Mouse (Mus musculus): ENCODE results near the gene Washc2.

DNA sequence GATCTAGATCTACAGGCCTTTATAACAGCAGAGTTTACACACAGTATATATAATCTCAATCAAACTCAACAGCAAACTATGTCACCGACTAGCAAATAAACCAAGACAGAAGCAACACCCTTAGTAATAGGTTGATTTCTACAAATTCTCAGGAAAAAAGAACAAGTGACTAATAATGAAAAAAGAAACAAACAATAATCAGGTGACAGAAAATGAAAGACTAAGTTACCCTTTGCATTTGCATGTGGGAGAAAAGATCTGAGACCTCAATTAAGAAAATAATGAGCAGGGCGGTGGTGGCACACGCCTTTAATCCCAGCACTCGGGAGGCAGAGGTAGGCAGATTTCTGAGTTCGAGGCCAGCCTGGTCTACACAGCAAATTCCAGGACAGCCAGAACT, 24.3 kb upstream of the Washc2 start:
- TF ChIP-seq CTCF (IDR thresholded peaks at IDR 0.05; ENCODE audit: low read depth) (no peak), EP300 (optimal IDR thresholded peaks at IDR 0.05) (no peak)
